Mouse (Mus musculus): ENCODE data around the gene Unc45a. TPM values are rescaled to one million over a fixed set of nuclear protein-coding genes. Genes with fewer than 3 reads are reported as not detected.

Gene Unc45a
- polyA plus RNA-seq (2017; shearing (Covaris generic)), result 195 TPM

GRCm38 (mm10) chr7:80340793-80341192 lies at the start of gene Unc45a:
Unc45a (minus strand) TSS chr7:80341005.

GRCm38 (mm10) chr7:80387633-80388543 lies 47.1 kb upstream of the Unc45a start, which contains the start of gene Fes:
Fes (minus strand) TSS chr7:80387946.

GRCm38 (mm10) chr7:80371041-80371751 lies 30.4 kb upstream of the Unc45a start, which contains the start of gene Man2a2:
Man2a2 (minus strand) TSS chr7:80371375.

GRCm38 (mm10) chr7:80342858-80343257 lies 2.1 kb upstream of the Unc45a start, which contains the start of gene Hddc3:
Hddc3 (plus strand) TSS chr7:80343104.

GRCm38 (mm10) chr7:80324043-80324815 lies 16.6 kb downstream of the Unc45a start, which contains the start of gene Rccd1:
Rccd1 (minus strand) TSS chr7:80324454.

GRCm38 (mm10) chr7:80294062-80294763 lies 46.6 kb downstream of the Unc45a start, which contains the start of gene Prc1:
Prc1 (plus strand) TSS chr7:80294450.

Other genes starting within 250 kb of the Unc45a start
- 103 TPM for gene Idh2, start 225.6 kb downstream of the Unc45a start, polyA plus RNA-seq (2017; shearing (Covaris generic))
- gene Sema4b, start 154.2 kb downstream of the Unc45a start, polyA plus RNA-seq (2017; shearing (Covaris generic)), result 5.6 TPM
- 70.5 TPM for gene Cib1, start 108.2 kb downstream of the Unc45a start, polyA plus RNA-seq (2017; shearing (Covaris generic))
- gene Gdpgp1, start 108.1 kb downstream of the Unc45a start, polyA plus RNA-seq (2017; shearing (Covaris generic)), result 5.2 TPM
- gene Ttll13, start 94.6 kb downstream of the Unc45a start, polyA plus RNA-seq (2017; shearing (Covaris generic)), result 0.20 TPM
- gene Ngrn, start 79.8 kb downstream of the Unc45a start, polyA plus RNA-seq (2017; shearing (Covaris generic)), result 32.5 TPM
- 39.3 TPM for gene Vps33b, start 71.4 kb downstream of the Unc45a start, polyA plus RNA-seq (2017; shearing (Covaris generic))
- gene Prc1, start 46.6 kb downstream of the Unc45a start, polyA plus RNA-seq (2017; shearing (Covaris generic)), result 2.4 TPM
- 32.9 TPM for gene Rccd1, start 16.6 kb downstream of the Unc45a start, polyA plus RNA-seq (2017; shearing (Covaris generic))
- gene Hddc3, start 2.1 kb upstream of the Unc45a start, polyA plus RNA-seq (2017; shearing (Covaris generic)), result 3.9 TPM
- gene Man2a2, start 30.4 kb upstream of the Unc45a start, polyA plus RNA-seq (2017; shearing (Covaris generic)), result 105 TPM
- gene Fes, start 46.9 kb upstream of the Unc45a start, polyA plus RNA-seq (2017; shearing (Covaris generic)), result not detected
- 71.7 TPM for gene Furin, start 64.4 kb upstream of the Unc45a start, polyA plus RNA-seq (2017; shearing (Covaris generic))
- gene Blm, start 194.1 kb upstream of the Unc45a start, polyA plus RNA-seq (2017; shearing (Covaris generic)), result 13.2 TPM

Measured in naive thymus-derived CD4-positive, alpha-beta T cell, adult 5 months (primary cell).